Mouse (Mus musculus): ENCODE data around the gene Pif1. TPM values are rescaled to one million over a fixed set of nuclear protein-coding genes. Genes with fewer than 3 reads are reported as not detected.
A peak's percentile ranks its signal among the peaks of the same experiment; 100 is the strongest.

Gene Pif1
- polyA plus RNA-seq (2012; rRNA removed), result 0.08 and 0.11 TPM in 2 replicates

GRCm38 (mm10) chr9:65586406-65587269, at the start of gene Pif1:
TSS of gene Pif1 (plus strand) at chr9:65587160.
- no peaks in the 10 kb centered on the region for H3K36me3 ChIP-seq (ENCODE audit: control insufficient read depth, insufficient read depth, low read length)
- TF ChIP-seq CTCF (conservative IDR thresholded peaks at IDR 0.05; ENCODE audit: insufficient read depth, insufficient read length, low read depth, low read length) (no peak), POLR2A (IDR thresholded peaks at IDR 0.05; ENCODE audit: low read depth, low read length) (no peak)
- peak; percentile 92 for DNase-seq
- H3K27ac ChIP-seq (ENCODE audit: insufficient read depth, low read depth, low read length), result no peak within 1 kb of the TSS
- peaks cover 10% of the 10 kb centered on the region; the same call in 1 of the 2 replicates for H3K4me1 ChIP-seq (ENCODE audit: control insufficient read depth, insufficient read depth, low read length)
- H3K4me3 ChIP-seq (ENCODE audit: insufficient read depth, low read depth, low read length), result peak within 1 kb of the TSS; percentile 51
- 11% methylated on average over 28 of the region's 28 CpGs for WGBS
- H3K27me3 ChIP-seq (replicated peaks; ENCODE audit: control insufficient read depth, insufficient read depth, low read length), result no peaks in the 10 kb centered on the region

GRCm38 (mm10) chr9:65537901-65538630, 48.9 kb upstream of the Pif1 start:
- Histone ChIP-seq H3K4me3 (ENCODE audit: insufficient read depth, low read depth, low read length) (no peak overlapping the region), H3K27me3 (replicated peaks; ENCODE audit: control insufficient read depth, insufficient read depth, low read length) (no peaks in the 10 kb centered on the region), H3K27ac (ENCODE audit: insufficient read depth, low read depth, low read length) (no peak overlapping the region), H3K4me1 (ENCODE audit: control insufficient read depth, insufficient read depth, low read length) (0 out of 2 replicates have a peak, but pooled peaks cover 3% of the 10 kb centered on the region), H3K36me3 (ENCODE audit: control insufficient read depth, insufficient read depth, low read length) (no peaks in the 10 kb centered on the region)
- WGBS, result 88% methylated on average over 8 of the region's 8 CpGs
- TF ChIP-seq POLR2A (IDR thresholded peaks at IDR 0.05; ENCODE audit: low read depth, low read length) (no peak), CTCF (conservative IDR thresholded peaks at IDR 0.05; ENCODE audit: insufficient read depth, insufficient read length, low read depth, low read length) (no peak)
- DNase-seq, result peak; percentile 65

- Histone ChIP-seq H3K4me3 (ENCODE audit: insufficient read depth, low read depth, low read length) (no peak overlapping the region), H3K4me1 (ENCODE audit: control insufficient read depth, insufficient read depth, low read length) (0 out of 2 replicates have a peak, but pooled peaks cover 3% of the 10 kb centered on the region), H3K36me3 (ENCODE audit: control insufficient read depth, insufficient read depth, low read length) (no peaks in the 10 kb centered on the region), H3K27ac (ENCODE audit: insufficient read depth, low read depth, low read length) (no peak overlapping the region), H3K27me3 (replicated peaks; ENCODE audit: control insufficient read depth, insufficient read depth, low read length) (no peaks in the 10 kb centered on the region)
- WGBS, result 72% methylated on average over 9 of the region's 9 CpGs
- TF ChIP-seq POLR2A (IDR thresholded peaks at IDR 0.05; ENCODE audit: low read depth, low read length) (no peak), CTCF (conservative IDR thresholded peaks at IDR 0.05; ENCODE audit: insufficient read depth, insufficient read length, low read depth, low read length) (no peak)
- no peak for DNase-seq
These were observed 47.3 kb upstream of the Pif1 start for GRCm38 (mm10) chr9:65539697-65540096.

GRCm38 (mm10) chr9:65541126-65542068, 45.6 kb upstream of the Pif1 start:
- TF ChIP-seq CTCF (conservative IDR thresholded peaks at IDR 0.05; ENCODE audit: insufficient read depth, insufficient read length, low read depth, low read length) (no peak), POLR2A (IDR thresholded peaks at IDR 0.05; ENCODE audit: low read depth, low read length) (no peak)
- Histone ChIP-seq H3K27me3 (replicated peaks; ENCODE audit: control insufficient read depth, insufficient read depth, low read length) (no peaks in the 10 kb centered on the region), H3K4me1 (ENCODE audit: control insufficient read depth, insufficient read depth, low read length) (0 out of 2 replicates have a peak, but pooled peaks cover 3% of the 10 kb centered on the region), H3K27ac (ENCODE audit: insufficient read depth, low read depth, low read length) (peak overlapping the region; percentile 90), H3K4me3 (ENCODE audit: insufficient read depth, low read depth, low read length) (no peak overlapping the region), H3K36me3 (ENCODE audit: control insufficient read depth, insufficient read depth, low read length) (no peaks in the 10 kb centered on the region)
- 65% methylated on average over 13 of the region's 13 CpGs for WGBS
- peak; percentile 47 for DNase-seq

- 59% methylated on average over 7 of the region's 7 CpGs for WGBS
- no peak for DNase-seq
- peak overlapping the region; percentile 90 for H3K27ac ChIP-seq (ENCODE audit: insufficient read depth, low read depth, low read length)
These were observed 44.8 kb upstream of the Pif1 start for GRCm38 (mm10) chr9:65542111-65542524.

GRCm38 (mm10) chr9:65545635-65546412, 41.1 kb upstream of the Pif1 start:
- 0 out of 2 replicates have a peak, but pooled peaks cover 3% of the 10 kb centered on the region for H3K4me1 ChIP-seq (ENCODE audit: control insufficient read depth, insufficient read depth, low read length)
- DNase-seq, result no peak
- no peaks in the 10 kb centered on the region for H3K36me3 ChIP-seq (ENCODE audit: control insufficient read depth, insufficient read depth, low read length)
- WGBS, result 74% methylated on average over 10 of the region's 10 CpGs
- no peaks in the 10 kb centered on the region for H3K27me3 ChIP-seq (replicated peaks; ENCODE audit: control insufficient read depth, insufficient read depth, low read length)
- H3K4me3 ChIP-seq (ENCODE audit: insufficient read depth, low read depth, low read length), result no peak overlapping the region
- TF ChIP-seq CTCF (conservative IDR thresholded peaks at IDR 0.05; ENCODE audit: insufficient read depth, insufficient read length, low read depth, low read length), result no peak
- no peak for TF ChIP-seq POLR2A (IDR thresholded peaks at IDR 0.05; ENCODE audit: low read depth, low read length)
- no peak overlapping the region for H3K27ac ChIP-seq (ENCODE audit: insufficient read depth, low read depth, low read length)

More at GRCm38 (mm10) chr9:65542111-65542524, 44.8 kb upstream of the Pif1 start:
- Histone ChIP-seq H3K27me3 (replicated peaks; ENCODE audit: control insufficient read depth, insufficient read depth, low read length) (no peaks in the 10 kb centered on the region), H3K4me1 (ENCODE audit: control insufficient read depth, insufficient read depth, low read length) (0 out of 2 replicates have a peak, but pooled peaks cover 3% of the 10 kb centered on the region), H3K4me3 (ENCODE audit: insufficient read depth, low read depth, low read length) (no peak overlapping the region), H3K36me3 (ENCODE audit: control insufficient read depth, insufficient read depth, low read length) (no peaks in the 10 kb centered on the region)
- TF ChIP-seq POLR2A (IDR thresholded peaks at IDR 0.05; ENCODE audit: low read depth, low read length), result no peak
